Mouse (Mus musculus) testis, adult 2 months (tissue): ENCODE results near the gene Lrrc36.
A peak's percentile ranks its signal among the peaks of the same experiment; 100 is the strongest.

Source experiments
- CTCF ChIP-seq: fragments of 200-500 bp; IDR thresholded peaks from 2 replicates; pipeline ENCODE4 v1.5.1; 2012; ENCODE audit warnings: low read depth, mild to moderate bottlenecking, inconsistent platforms, low read length, moderate library complexity; ENCODE audit not compliant: control insufficient read depth, insufficient read depth, insufficient replicate concordance
- POLR2A ChIP-seq: fragments of 200-500 bp; IDR thresholded peaks from 2 replicates; pipeline ENCODE4 v1.6.1; 2012; ENCODE audit warnings: low read depth, mild to moderate bottlenecking, inconsistent platforms, low read length, moderate library complexity; ENCODE audit not compliant: control insufficient read depth

DNA sequence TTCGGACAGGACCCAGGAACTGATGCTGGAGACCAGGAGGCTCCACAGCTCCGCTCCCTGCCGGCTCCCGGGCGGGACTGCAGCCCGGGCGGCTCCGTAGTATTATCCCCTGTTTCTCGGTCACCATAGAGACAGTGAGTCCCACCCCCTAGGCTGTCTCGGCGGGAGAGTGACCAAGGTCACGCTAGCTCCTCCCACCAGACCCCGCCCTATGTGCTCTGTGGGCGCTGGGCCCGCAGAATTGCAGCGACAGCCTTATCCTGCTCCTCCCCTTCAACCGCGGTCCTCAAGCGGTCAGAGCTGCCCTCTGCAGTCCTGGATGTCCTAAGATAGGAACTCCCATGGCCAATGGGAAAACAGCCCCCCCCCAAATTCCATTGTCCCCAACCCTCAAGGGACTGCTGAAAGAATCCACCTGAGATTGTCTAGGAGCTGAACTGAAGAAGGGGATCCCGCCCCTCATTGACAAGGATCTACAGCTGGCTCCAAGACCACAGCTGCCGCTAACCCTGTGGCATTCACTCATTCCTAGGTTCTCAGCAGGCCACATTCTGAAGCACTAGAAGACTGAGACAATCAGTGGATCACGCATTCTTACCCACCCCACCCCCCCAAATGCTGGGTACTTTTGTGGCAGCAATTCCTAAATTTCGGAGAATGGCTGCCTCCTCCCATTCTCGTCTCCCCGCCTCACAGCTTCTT, 58.1 kb downstream of the Lrrc36 start, which contains the start of gene Tppp3:
- TF ChIP-seq CTCF = no peak
- peak; percentile 42; the same call in 1 of the 2 replicates for TF ChIP-seq POLR2A
